Mouse (Mus musculus) G1E (cell line): ENCODE data around the gene Rsg1. TPM values are rescaled to one million over a fixed set of nuclear protein-coding genes. Genes with fewer than 3 reads are reported as not detected.

Experiments used
- ATAC-seq: 2 replicates; pipeline ENCODE4 v1.8.0; 2016; ENCODE audit warnings: mild to moderate bottlenecking; ENCODE audit not compliant: insufficient number of reproducible peaks, poor library complexity, low FRiP score, severe bottlenecking; ENCODE audit errors: extremely low read depth
- DNase-seq: peaks from one replicate; pipeline ENCODE4 v3.0.0; 2012; ENCODE audit warnings: low spot score
- H3K27me3 ChIP-seq: 2 replicates; pipeline ENCODE4 v1.6.1; 2012; ENCODE audit warnings: mild to moderate bottlenecking, low read length, inconsistent platforms; ENCODE audit not compliant: insufficient read depth
- H3K36me3 ChIP-seq: replicated peaks from 2 replicates; pipeline ENCODE3; 2012; ENCODE audit warnings: mild to moderate bottlenecking, inconsistent platforms
- H3K4me1 ChIP-seq: 2 replicates; pipeline ENCODE4 v1.6.1; 2012; ENCODE audit warnings: low read depth, low read length, inconsistent platforms, mixed read lengths; ENCODE audit not compliant: insufficient read depth
- H3K4me3 ChIP-seq: 2 replicates; pipeline ENCODE4 v1.5.1; 2012; ENCODE audit warnings: low read depth, mild to moderate bottlenecking, inconsistent platforms, low read length, moderate library complexity, mixed read lengths
- H3K9me3 ChIP-seq: replicated peaks from 2 replicates; pipeline ENCODE4 v1.6.1; 2012; ENCODE audit warnings: inconsistent platforms
- CTCF ChIP-seq: IDR thresholded peaks from 2 replicates; pipeline ENCODE4 v1.5.1; 2012; ENCODE audit warnings: low read depth, low read length, inconsistent platforms, mixed read lengths
- GATA1 ChIP-seq: IDR thresholded peaks from 2 replicates; pipeline ENCODE4 v1.6.1; 2012; ENCODE audit warnings: borderline replicate concordance, low read length, inconsistent platforms, mixed read lengths
- GATA2 ChIP-seq: IDR thresholded peaks from 2 replicates; pipeline ENCODE4 v1.6.1; 2012; ENCODE audit warnings: low read depth, low read length, inconsistent platforms, borderline replicate concordance
- POLR2AphosphoS5 ChIP-seq: IDR thresholded peaks from 2 replicates; pipeline ENCODE4 v1.6.1; 2012; ENCODE audit warnings: low read depth, low read length, inconsistent platforms; ENCODE audit not compliant: insufficient replicate concordance
- TAL1 ChIP-seq: conservative IDR thresholded peaks from 2 replicates; pipeline ENCODE4 v1.6.1; 2012; ENCODE audit warnings: low read depth, low read length, inconsistent platforms, mixed read lengths
- polyA plus RNA-seq: library from polyadenylated mRNA; stranded (reverse); fragments of >175 nt; gene quantifications from 2 replicates; pipeline ENCODE4 v1.2.3, GENCODE M21; 2012
- total RNA-seq, 2 experiments: library from RNA; stranded (forward) in 1 of 2; stranded (reverse) in 1 of 2; fragments of 200-1000 nt in 1 of 2; fragments of >200 nt in 1 of 2; fragmentation: Nextera tagmentation in 1 of 2; gene quantifications; 2 replicates each; pipeline ENCODE4 v1.2.3; 2014 to 2017

Rsg1 gene
- total and polyA plus RNA-seq, 3 experiments: 0.56 to 2.0 (median 1.6) TPM

DNA sequence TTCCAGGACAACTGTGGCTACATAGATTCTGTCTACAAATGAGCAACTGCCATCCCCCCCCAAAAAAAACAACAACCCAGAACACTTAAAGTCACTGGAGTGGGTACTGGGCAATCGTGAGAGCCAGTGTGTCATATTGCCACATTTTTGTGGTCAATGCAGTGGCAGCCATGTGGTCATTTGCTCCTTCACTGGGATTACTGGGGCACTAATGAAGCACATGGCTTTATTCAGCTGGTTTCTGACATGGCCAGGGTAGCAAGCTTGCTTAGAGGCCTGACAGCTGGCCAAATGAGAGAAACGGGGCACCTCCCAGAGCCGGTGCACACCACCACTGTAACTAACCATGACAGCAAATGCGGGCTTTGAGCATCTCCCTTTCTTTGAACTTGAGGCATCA lies 35.3 kb upstream of the Rsg1 start:
- H3K4me3 ChIP-seq: no peak overlapping the region
- no peak for DNase-seq
- no peak for ATAC-seq
- 0 out of 2 replicates have a peak, but pooled peaks cover 2% of the 10 kb centered on the region for H3K4me1 ChIP-seq
- H3K36me3 ChIP-seq: peaks cover 86% of the 10 kb centered on the region
- H3K9me3 ChIP-seq: no peaks in the 10 kb centered on the region
- H3K27me3 ChIP-seq: no peaks in the 10 kb centered on the region
- TF ChIP-seq POLR2AphosphoS5 (no peak), TAL1 (no peak), GATA2 (no peak), CTCF (no peak), GATA1 (no peak)

DNA sequence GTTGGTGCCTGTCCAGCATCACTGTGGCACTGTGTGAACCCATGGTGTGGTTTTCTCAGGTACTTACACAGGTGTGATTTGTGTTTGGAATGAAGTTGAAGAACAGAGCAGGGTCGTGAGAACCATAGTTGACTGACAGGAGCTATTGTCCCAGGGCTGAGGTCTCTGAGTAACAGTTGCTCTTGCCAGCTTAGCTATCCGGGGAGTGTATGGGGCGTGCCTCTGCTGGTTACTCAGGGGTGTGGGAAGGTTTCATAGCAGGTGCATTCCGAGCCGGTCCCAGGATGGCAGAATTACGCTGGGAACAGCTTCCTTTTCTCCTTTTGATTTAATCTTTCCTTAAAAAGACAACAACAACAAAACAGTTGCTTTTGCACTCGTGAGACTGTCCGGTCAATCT lies 32.9 kb upstream of the Rsg1 start:
- ATAC-seq (no peak), DNase-seq (no peak)
- Histone ChIP-seq H3K36me3 (peaks cover 89% of the 10 kb centered on the region), H3K27me3 (no peaks in the 10 kb centered on the region), H3K4me1 (0 out of 2 replicates have a peak, but pooled peaks cover 2% of the 10 kb centered on the region), H3K4me3 (no peak overlapping the region), H3K9me3 (no peaks in the 10 kb centered on the region)
- no peak for TF ChIP-seq POLR2AphosphoS5
- no peak for TF ChIP-seq TAL1
- TF ChIP-seq CTCF: no peak
- no peak for TF ChIP-seq GATA1
- TF ChIP-seq GATA2: no peak

DNA sequence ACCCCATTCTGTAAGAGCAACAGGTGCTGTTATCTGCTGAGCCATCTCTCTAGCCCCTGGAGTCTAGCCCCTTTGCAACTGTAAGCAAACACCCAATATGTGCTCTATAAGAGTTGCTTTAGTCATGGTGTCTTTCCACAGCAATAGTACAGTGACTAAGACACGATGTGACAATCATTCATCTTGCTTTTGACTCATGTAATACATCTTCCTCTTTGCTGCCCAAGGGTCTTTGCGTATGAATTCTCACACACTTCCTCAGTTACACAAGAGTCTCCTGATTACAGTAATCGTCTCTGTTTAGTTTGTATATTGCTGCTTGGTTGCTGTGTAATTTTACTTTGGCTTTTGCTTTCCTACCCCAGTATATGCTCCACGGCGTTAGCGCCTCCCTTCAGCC lies 31.8 kb upstream of the Rsg1 start:
- Histone ChIP-seq H3K9me3 (no peaks in the 10 kb centered on the region), H3K4me3 (no peak overlapping the region), H3K36me3 (peaks cover 89% of the 10 kb centered on the region), H3K27me3 (no peaks in the 10 kb centered on the region), H3K4me1 (0 out of 2 replicates have a peak, but pooled peaks cover 2% of the 10 kb centered on the region)
- no peak for ATAC-seq
- no peak for DNase-seq
- TF ChIP-seq TAL1: no peak
- no peak for TF ChIP-seq POLR2AphosphoS5
- TF ChIP-seq CTCF: no peak
- TF ChIP-seq GATA2: no peak
- TF ChIP-seq GATA1: no peak

DNA sequence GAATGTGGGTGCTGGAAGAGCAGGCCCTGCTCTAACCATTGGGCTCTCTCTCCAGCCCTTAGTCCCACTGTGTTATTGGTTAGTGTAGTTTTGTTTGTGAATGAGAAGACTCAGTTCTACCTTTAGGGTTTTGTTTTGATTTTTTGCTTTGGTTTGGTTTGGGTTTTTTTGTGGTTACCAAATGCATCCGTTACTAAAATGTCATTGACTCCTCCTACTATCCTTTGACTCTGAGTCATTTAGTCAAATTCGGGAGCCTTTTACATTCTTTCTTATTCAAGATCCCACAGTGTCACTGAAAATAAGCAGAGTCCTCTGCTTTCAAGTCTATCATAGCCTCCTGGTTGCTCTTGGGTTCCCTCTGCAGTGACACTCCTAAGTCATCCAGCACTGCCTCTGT lies 29.8 kb upstream of the Rsg1 start:
- no peaks in the 10 kb centered on the region for H3K9me3 ChIP-seq
- TF ChIP-seq GATA2 (no peak), TAL1 (no peak), CTCF (no peak), POLR2AphosphoS5 (no peak), GATA1 (no peak)
- H3K36me3 ChIP-seq: peaks cover 90% of the 10 kb centered on the region
- no peaks in the 10 kb centered on the region for H3K27me3 ChIP-seq
- 0 out of 2 replicates have a peak, but pooled peaks cover 6% of the 10 kb centered on the region for H3K4me1 ChIP-seq
- no peak for DNase-seq
- ATAC-seq: no peak
- H3K4me3 ChIP-seq: no peak overlapping the region

DNA sequence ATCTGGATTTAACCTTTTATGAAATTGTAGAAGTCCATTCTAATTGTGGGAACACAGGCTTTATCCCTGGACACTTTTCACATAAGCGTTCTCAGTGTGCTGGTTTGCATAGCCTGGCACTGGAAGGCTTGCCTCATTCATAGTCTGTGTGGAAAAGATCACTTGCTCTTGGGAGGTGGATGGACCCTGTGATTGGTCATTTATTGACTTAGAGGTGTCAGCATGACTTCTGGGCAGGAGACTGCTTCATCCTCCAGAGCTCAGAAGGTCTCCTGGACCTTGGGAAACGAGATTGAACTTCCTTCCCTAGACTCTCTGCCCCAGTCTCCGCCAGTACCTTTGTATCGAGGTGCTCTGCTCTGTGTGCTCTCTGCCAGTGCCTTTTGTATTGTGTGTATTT lies 29.3 kb upstream of the Rsg1 start:
- Histone ChIP-seq H3K36me3 (peaks cover 88% of the 10 kb centered on the region), H3K9me3 (no peaks in the 10 kb centered on the region), H3K27me3 (no peaks in the 10 kb centered on the region), H3K4me1 (0 out of 2 replicates have a peak, but pooled peaks cover 7% of the 10 kb centered on the region), H3K4me3 (no peak overlapping the region)
- DNase-seq (no peak), ATAC-seq (no peak)
- no peak for TF ChIP-seq POLR2AphosphoS5
- TF ChIP-seq GATA1: no peak
- TF ChIP-seq GATA2: no peak
- TF ChIP-seq TAL1: no peak
- TF ChIP-seq CTCF: no peak

DNA sequence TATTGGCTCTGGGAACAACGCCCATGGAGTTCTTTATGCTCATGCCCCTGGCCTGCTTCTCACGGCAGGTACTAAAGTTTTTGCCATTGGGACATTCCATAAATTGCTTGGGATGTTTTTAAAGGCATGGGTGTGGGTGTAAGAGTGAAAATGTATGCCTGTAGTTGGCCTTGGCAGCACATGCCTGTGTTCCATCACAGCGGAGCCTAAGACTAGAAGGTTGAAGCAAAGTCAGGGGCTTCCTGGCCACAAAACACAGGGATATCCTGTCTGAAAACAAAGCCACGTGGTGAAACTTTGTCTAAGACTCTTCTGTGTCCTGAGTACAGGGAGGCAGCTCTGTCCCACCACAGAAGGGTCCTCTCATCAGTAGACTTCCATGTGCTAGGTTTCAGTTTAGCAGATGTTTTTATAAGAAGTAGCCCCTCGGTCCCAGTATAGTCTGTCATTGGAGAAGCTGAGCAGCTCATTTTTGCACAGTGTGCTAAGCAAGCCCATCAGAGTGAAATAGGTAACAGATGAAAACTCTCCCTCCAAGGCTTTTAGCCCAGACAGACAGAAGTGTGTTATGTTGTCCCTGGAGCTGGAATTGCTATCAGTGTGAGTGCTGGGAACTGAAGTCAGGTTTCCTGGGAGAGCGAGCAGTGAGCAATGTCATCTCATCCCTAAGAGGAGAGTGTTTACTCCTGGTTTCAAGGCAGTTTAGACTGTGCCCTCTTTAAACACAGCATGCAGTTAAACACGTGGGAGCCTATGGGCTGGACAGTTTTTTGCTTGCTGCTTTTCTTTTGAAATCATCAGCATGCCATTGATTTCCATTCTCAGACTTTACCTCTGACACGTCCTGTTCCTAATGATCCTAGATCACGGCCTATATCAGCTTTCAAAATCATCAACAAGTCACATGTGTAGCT lies 26.6 kb upstream of the Rsg1 start:
- Histone ChIP-seq H3K9me3 (no peaks in the 10 kb centered on the region), H3K36me3 (peaks cover 88% of the 10 kb centered on the region)
- DNase-seq: no peak

More for the DNA sequence above, 26.6 kb upstream of the Rsg1 start:
- TF ChIP-seq TAL1: no peak
- TF ChIP-seq CTCF: no peak
- no peak for TF ChIP-seq POLR2AphosphoS5
- TF ChIP-seq GATA1: no peak
- TF ChIP-seq GATA2: no peak
- Histone ChIP-seq H3K4me3 (no peak overlapping the region), H3K4me1 (0 out of 2 replicates have a peak, but pooled peaks cover 4% of the 10 kb centered on the region), H3K27me3 (no peaks in the 10 kb centered on the region)
- no peak for ATAC-seq
